Mouse (Mus musculus) R1 (cell line): ENCODE results near the gene Cox16.

Source experiments
- DNase-seq: peaks from one replicate; pipeline ENCODE4 v3.0.0-alpha.2; 2018; ENCODE audit warnings: low read depth, low spot score

Cox16 gene

GRCm38 (mm10) chr12:81324991-81325390 is 159.9 kb downstream of the Cox16 start:
- no peak for DNase-seq

DNA sequence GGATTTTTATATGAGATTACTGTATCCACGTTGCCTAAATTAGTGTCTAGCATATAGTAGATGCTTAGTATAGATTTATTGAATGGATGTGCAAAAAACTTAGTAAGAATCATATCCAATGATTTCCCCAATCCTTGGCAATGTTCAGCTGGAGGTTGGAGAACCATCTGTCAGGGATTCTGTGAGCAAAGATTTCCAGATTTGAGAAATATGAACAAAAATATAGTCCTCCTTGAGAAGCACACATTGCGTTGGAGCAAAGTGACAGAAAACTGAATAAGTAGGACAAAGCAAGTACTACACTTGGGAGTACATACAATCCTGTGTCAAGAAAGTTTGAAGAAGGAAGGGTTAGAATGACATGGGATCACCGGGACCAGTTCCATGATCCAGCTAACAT is 160.8 kb downstream of the Cox16 start:
- no peak for DNase-seq

DNA sequence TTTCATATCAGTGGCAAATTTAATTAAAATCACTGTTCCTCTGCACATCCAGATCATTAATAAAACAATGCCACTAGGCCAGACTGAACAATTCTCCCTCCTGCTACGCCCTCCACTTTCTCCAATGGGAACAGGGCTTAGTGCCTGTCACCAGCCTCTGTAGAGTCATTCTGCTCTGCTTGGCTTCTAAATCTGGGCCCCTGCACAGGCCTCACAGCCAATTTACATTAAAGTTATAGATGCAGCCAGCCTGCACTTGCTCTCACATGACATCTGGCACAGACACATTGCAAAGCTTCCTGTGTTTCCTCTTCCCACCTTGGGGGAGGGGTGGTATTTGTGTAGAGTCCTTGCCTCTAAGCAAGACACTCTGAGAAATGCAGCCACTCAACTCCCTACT is 163.9 kb downstream of the Cox16 start:
- no peak for DNase-seq

- peak; percentile 14 for DNase-seq
Measured at GRCm38 (mm10) chr12:81317811-81318210, 167.1 kb downstream of the Cox16 start.

GRCm38 (mm10) chr12:81315953-81316352 is 169.0 kb downstream of the Cox16 start:
- no peak for DNase-seq
